Mouse (Mus musculus) right cerebral cortex, postnatal 25 days (tissue): ENCODE results near the gene Fbrsl1.
"Not testable (repeated sequence)": the region's sequence is repeated elsewhere in the genome, so short reads cannot be mapped to it uniquely, and the experiment has no call there.

ENCODE experiments used
- DNase-seq: peaks from one replicate; pipeline ENCODE4 v3.0.0; 2022

Fbrsl1 gene

GRCm38 (mm10) chr5:110447720-110448435 lies 425 bp downstream of the Fbrsl1 start:
- no peak for DNase-seq

DNA sequence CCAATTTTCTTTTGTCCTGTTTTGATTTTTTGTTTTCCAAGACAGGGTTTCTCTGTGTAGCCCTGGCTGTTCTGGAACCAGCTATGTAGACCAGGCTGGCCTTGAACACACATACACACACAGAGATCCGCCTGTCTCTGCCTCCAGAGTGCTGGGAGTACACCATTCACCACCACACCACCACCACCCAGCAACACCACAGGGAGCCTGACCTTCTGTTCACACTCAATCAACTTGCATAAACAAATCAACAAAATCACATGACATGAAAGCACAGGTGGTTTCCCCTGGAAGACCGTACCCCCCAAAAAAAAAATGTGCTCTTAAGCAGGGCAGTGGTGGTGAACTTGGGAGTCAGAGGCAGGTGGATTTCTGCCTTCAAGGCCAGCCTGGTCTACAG lies 3.8 kb downstream of the Fbrsl1 start:
- no peak for DNase-seq

GRCm38 (mm10) chr5:110442966-110443590 lies 5.2 kb downstream of the Fbrsl1 start:
- no peak for DNase-seq

DNA sequence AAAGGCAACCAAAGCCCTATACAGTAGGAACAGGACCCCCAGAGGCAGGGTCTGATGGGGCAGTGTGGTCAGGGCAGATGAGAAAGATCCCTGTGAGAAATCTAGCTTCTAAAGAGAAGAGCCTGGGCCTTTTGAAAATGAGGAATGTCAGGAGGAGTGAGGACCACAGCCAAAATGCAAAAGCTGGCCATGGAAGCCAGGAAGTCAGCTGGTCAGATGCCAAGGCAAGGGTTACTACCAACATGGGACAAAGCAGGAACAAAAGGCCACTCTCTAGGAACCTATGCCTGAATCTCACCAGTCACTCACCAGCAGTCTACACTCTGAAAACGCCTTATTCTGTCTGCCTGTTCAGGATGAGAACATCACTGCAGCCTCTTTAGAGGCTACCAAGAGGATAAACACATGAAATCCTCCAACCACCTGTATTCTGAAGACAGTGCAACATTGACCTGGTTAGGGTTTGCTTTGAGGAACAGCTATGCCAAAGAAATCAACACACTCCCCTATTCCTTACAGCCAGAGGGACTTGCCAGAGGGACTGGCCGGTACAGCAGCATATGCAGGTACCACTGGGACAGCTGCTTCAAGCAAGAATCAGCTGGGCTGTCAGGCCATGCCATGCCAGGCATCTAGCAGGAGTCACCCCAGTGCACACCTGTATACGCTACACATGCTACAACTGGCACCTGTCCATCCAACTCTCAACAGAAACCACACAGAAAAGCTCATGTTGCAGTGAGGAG lies 8.6 kb downstream of the Fbrsl1 start:
- DNase-seq = no peak

- no peak for DNase-seq
Observed at GRCm38 (mm10) chr5:110438591-110438990, 9.7 kb downstream of the Fbrsl1 start.

DNA sequence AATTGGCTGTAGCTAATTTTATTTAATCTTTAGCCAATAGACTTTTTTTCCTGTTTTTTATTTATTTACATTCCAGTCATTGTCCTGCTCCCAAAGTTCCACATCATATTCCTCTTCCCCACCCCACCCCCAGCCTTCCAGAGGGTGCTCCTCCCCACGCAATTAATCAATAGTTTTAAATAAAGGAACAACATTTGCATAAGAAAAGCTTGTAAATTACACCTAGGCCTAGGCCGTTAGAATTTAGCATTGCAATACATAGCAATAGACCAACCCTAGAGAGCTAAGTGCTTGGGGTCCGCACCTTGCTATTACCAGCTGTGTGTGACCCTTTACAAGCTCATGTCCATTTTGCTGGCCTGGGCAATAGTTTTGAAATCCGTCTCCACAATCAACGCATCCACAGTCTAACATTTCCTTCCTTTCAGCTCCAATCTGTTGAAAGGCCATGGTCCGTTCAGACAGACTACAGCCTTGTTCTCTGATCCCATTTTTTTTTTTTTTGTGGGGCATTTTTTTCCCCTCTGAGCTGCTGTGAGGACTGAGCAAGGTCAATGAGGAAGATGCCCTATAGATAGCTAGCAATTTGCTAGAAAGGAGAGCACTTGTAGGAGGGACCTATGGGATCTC lies 10.6 kb downstream of the Fbrsl1 start:
- DNase-seq = no peak

GRCm38 (mm10) chr5:110436166-110436565 lies 12.1 kb downstream of the Fbrsl1 start:
- not testable (repeated sequence) for DNase-seq

DNA sequence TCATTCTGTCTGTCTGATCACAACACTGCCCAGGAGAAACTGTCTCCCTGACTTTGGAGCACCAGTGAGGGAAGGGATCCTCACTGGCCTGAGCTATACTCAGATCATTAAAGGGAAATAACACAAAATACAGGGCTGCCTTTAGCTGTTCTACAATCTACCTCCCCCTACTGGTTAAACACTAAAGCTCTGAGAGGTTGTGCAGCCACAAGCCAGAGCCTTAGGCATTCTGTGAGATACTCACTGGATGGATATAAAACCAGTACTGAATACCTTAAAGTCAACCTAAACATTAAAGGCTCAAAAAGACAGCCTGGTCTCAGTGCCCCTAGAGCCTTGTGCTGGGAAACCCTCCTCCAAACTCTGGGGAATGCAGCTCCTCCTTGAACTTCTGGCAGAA lies 13.5 kb downstream of the Fbrsl1 start:
- DNase-seq = no peak

- peak; percentile 41 for DNase-seq
Observed at GRCm38 (mm10) chr5:110429045-110429444, 19.3 kb downstream of the Fbrsl1 start.

- no peak for DNase-seq
Observed at GRCm38 (mm10) chr5:110428290-110428689, 20.0 kb downstream of the Fbrsl1 start.

DNA sequence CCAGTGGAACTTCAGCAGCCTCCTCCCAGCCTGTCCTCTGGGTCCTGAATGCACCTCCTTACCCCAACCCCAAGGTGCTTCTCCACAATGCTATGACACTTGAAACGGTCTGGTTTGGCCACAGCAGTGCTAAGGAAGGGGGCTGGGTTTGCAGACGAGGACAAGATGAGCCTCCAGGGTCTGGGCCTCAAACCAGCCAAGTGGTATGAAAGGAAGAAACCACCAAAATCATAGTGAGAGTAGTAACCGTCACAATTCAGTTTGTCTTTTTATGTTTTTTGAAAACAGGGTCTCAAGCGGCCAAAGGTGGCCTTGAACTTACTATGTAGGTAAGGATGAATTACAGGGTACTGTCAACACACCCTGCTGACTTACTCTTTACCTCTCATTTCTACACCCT lies 23.1 kb downstream of the Fbrsl1 start:
- DNase-seq = no peak

GRCm38 (mm10) chr5:110424204-110424603 lies 24.1 kb downstream of the Fbrsl1 start:
- DNase-seq = no peak

DNA sequence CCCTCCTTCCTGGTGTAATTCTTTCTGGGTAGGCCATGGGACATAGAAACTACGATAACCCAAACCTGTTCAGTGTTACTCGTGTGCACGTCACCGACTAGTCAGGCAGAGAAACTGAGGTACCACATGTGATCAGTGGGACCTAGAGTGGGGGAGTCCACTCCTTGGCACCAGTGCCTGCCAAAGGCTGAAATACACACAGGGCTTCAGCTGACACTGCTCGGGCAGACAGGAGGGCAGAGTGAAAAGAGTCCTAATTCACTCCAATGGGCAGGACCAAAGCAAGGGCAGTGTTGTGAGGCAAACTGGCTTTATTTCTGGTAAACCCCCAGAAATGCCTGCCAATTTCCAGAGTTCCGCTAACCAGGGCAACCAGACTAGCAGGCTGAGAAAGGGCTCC lies 26.9 kb downstream of the Fbrsl1 start:
- no peak for DNase-seq

DNA sequence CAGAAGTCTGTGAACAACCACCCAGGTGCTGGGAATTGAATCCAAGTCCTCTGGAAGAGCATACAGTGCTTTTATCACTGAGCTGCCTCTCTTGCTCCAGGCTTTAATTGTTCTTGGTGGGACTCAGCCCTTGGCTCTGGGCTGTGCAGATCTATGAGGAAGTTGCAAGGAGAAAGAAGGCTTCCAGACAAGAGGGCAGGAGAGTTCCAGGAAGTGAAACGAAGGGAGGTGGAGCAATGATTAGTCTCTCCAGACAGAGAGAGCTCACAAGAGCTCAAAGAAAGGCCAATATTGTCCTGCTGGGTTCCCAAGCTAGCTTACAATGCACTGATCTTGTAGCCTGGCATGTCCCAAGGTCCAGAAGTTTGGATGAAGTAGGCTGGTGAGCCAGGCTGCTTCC lies 27.4 kb downstream of the Fbrsl1 start:
- no peak for DNase-seq

DNA sequence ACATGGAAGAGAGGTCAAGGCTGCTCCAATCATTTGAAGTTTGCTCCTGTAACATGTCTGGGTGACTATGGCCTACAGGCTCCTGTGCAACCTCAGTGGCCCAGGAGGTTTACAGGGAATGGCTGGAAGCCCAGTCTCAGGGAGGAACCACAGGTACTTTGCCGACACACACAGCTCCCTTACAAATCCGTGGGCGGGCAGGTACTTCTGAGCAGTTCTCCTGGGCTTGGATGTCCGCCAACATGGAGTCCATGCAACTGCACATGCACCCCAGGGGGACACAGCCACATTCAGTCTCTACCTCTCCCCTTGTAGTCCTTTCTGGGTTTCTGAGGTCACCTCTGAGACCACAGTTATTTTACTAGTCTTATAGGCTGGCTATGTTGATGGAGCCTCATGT lies 28.1 kb downstream of the Fbrsl1 start:
- DNase-seq = no peak

- no peak for DNase-seq
Observed at GRCm38 (mm10) chr5:110418523-110418911, 29.8 kb downstream of the Fbrsl1 start.

DNA sequence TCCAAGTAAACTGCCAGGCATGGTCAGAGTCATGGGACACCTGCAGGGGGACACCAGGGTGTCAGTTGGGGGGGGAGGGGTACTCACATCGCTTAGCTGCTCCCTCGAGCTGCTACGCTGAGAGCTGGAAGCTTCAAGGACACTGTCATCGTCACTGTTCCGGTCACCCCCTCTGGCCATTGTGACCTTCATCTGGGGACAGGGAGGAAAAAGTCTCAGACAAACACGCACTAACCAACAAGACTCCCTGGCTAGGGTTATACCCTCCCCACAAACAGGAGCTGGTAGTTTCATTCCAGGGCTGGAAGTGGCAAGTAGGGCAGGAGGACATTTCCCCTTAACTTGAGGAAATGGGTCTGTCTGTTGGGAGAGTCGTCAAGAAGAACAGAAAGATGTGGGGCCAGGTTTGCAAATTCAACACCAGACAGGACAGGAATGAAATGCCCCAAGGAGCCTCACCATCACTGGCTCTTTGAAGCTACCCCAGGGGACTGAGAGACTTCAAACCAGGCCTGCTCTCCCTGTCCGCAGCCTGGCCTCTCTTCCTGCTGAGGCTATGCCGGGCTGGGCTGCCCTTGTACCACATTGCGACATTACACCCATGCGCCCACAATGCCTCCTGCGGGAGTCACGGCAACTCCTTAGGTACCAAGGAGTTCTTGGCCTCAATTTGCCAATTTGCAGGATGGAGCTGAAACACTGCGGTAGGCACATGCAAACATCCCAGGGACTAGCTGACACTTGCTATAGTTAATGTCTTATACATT lies 30.4 kb downstream of the Fbrsl1 start:
- DNase-seq = no peak

- DNase-seq = no peak
Observed at GRCm38 (mm10) chr5:110416825-110417401, 31.4 kb downstream of the Fbrsl1 start.

- no peak for DNase-seq
Observed at GRCm38 (mm10) chr5:110415806-110416700, 32.2 kb downstream of the Fbrsl1 start.

- no peak for DNase-seq
Observed at GRCm38 (mm10) chr5:110415022-110415421, 33.3 kb downstream of the Fbrsl1 start.

GRCm38 (mm10) chr5:110413018-110413417 lies 35.3 kb downstream of the Fbrsl1 start:
- no peak for DNase-seq
